Mouse (Mus musculus) adrenal gland, postnatal 4 days (tissue): ENCODE results near the gene Hdgfl3. TPM values are rescaled to one million over a fixed set of nuclear protein-coding genes. Genes with fewer than 3 reads are reported as not detected.

Source experiments
- total RNA-seq, 2 experiments: library from RNA; stranded (reverse); gene quantifications; 2 replicates each; pipeline ENCODE4 v1.2.3; 2021

Gene Hdgfl3
- total RNA-seq, 2 experiments from 2014 or later, result 24.4 to 26.9 TPM

Other genes starting within 250 kb of the Hdgfl3 start
- gene Homer2, start 226.9 kb downstream of the Hdgfl3 start, total RNA-seq, result 1 to 10 TPM; 5.0 to 9.1 TPM
- 10 to 100 TPM; 53.7 to 54.1 TPM for gene Ramac, start 171.5 kb downstream of the Hdgfl3 start, total RNA-seq
- gene 3110040N11Rik, start 145.0 kb downstream of the Hdgfl3 start, total RNA-seq, result 10 to 100 TPM; 36.2 to 42.9 TPM
- 100 to 1,000 TPM; 101 to 102 TPM for gene Btbd1, start 105.0 kb downstream of the Hdgfl3 start, total RNA-seq
- gene Gm10160, start 78.7 kb downstream of the Hdgfl3 start, total RNA-seq, result not detected
- gene Tm6sf1, start 75.5 kb downstream of the Hdgfl3 start, total RNA-seq, result 10 to 100 TPM; 15.2 to 16.3 TPM
- gene Bnc1, start 57.8 kb upstream of the Hdgfl3 start, total RNA-seq, result 1 to 10 TPM; 1.7 to 2.3 TPM
- 10 to 100 TPM; 17.6 to 19.9 TPM for gene Sh3gl3, start 239.4 kb upstream of the Hdgfl3 start, total RNA-seq